Mouse (Mus musculus): ENCODE results near the gene Aqp9. TPM values are rescaled to one million over a fixed set of nuclear protein-coding genes. Genes with fewer than 3 reads are reported as not detected.

Aqp9 gene
- total RNA-seq, 2 experiments from 2014 or later: 0.16 to 0.22 TPM

GRCm38 (mm10) chr9:71174316-71174975, 6.0 kb upstream of the Aqp9 start:
- intact Hi-C loops (cut with DNase I): no loop called here
- DNase-seq: no peak

- DNase-seq: no peak
- intact Hi-C loops (cut with DNase I): no loop called here
These were observed 5.1 kb upstream of the Aqp9 start for GRCm38 (mm10) chr9:71173533-71173932.

- intact Hi-C loops (cut with DNase I): no loop called here
- DNase-seq: no peak
These were observed 838 bp downstream of the Aqp9 start for GRCm38 (mm10) chr9:71167473-71168215.

- no peak for DNase-seq
- intact Hi-C loops (cut with DNase I): no loop called here
These were observed 1.5 kb downstream of the Aqp9 start for GRCm38 (mm10) chr9:71166871-71167465.

- intact Hi-C loops (cut with DNase I): no loop called here
- no peak for DNase-seq
These were observed 2.3 kb downstream of the Aqp9 start for GRCm38 (mm10) chr9:71166019-71166705.

GRCm38 (mm10) chr9:71165510-71165909, 3.0 kb downstream of the Aqp9 start:
- no peak for DNase-seq
- intact Hi-C loops (cut with DNase I): no loop called here

GRCm38 (mm10) chr9:71165061-71165460, 3.4 kb downstream of the Aqp9 start:
- no peak for DNase-seq
- intact Hi-C loops (cut with DNase I): no loop called here

GRCm38 (mm10) chr9:71164353-71164752, 4.1 kb downstream of the Aqp9 start:
- intact Hi-C loops (cut with DNase I): no loop called here
- DNase-seq: no peak

- no peak for DNase-seq
- intact Hi-C loops (cut with DNase I): no loop called here
These were observed 5.4 kb downstream of the Aqp9 start for GRCm38 (mm10) chr9:71162858-71163740.

GRCm38 (mm10) chr9:71162131-71162857, 6.2 kb downstream of the Aqp9 start:
- intact Hi-C loops (cut with DNase I): no loop called here
- no peak for DNase-seq

- DNase-seq: no peak
These were observed 7.4 kb downstream of the Aqp9 start for GRCm38 (mm10) chr9:71160849-71161711.

GRCm38 (mm10) chr9:71159686-71160085, 8.8 kb downstream of the Aqp9 start:
- DNase-seq: no peak
- intact Hi-C loops (cut with DNase I): no loop called here

More at GRCm38 (mm10) chr9:71160849-71161711, 7.4 kb downstream of the Aqp9 start:
- intact Hi-C loops (cut with DNase I): no loop called here

GRCm38 (mm10) chr9:71159060-71159626, 9.3 kb downstream of the Aqp9 start:
- no peak for DNase-seq
- intact Hi-C loops (cut with DNase I): no loop called here

- DNase-seq: no peak
- intact Hi-C loops (cut with DNase I): no loop called here
These were observed 10.4 kb downstream of the Aqp9 start for GRCm38 (mm10) chr9:71157921-71158646.

GRCm38 (mm10) chr9:71156447-71157035, 11.9 kb downstream of the Aqp9 start:
- intact Hi-C loops (cut with DNase I): no loop called here
- DNase-seq: no peak

- no peak for DNase-seq
- intact Hi-C loops (cut with DNase I): no loop called here
These were observed 13.0 kb downstream of the Aqp9 start for GRCm38 (mm10) chr9:71155399-71156005.

- no peak for DNase-seq
- intact Hi-C loops (cut with DNase I): no loop called here
These were observed 17.1 kb downstream of the Aqp9 start for GRCm38 (mm10) chr9:71151386-71151785.

All from heart, postnatal 36 days (tissue).